Mouse (Mus musculus) lung, postnatal 0 days (tissue): ENCODE measurements at regions not wholly inside any gene's neighbourhood (a gene's known extent, or its start where the extent isn't known, plus 50 kb on each side); places are given as distances from the start of the nearest gene placed in this dataset.

ENCODE experiments used
- CTCF ChIP-seq: IDR thresholded peaks from 2 replicates; pipeline ENCODE4 v1.5.1; 2016; ENCODE audit warnings: antibody characterized with exemption, mild to moderate bottlenecking
- EP300 ChIP-seq: IDR thresholded peaks from 2 replicates; pipeline ENCODE4 v1.6.1; 2016; ENCODE audit warnings: antibody characterized with exemption, mild to moderate bottlenecking, control low read depth

- TF ChIP-seq CTCF (no peak), EP300 (no peak)
Observed at GRCm38 (mm10) chr19:45301733-45302547, 61.6 kb upstream of the Btrc start.
